Mouse (Mus musculus) CH12.LX (cell line): Measurements from ENCODE around the gene Maml1. TPM values are rescaled to one million over a fixed set of nuclear protein-coding genes. Genes with fewer than 3 reads are reported as not detected.

ENCODE experiments used
- DNase-seq: peaks from one replicate; pipeline ENCODE4 v3.0.0-alpha.2; 2013; ENCODE audit errors: extremely low read depth
- H3K27ac ChIP-seq: 2 replicates; pipeline ENCODE4 v1.5.1; 2012; ENCODE audit warnings: low read depth, mild to moderate bottlenecking, control low read depth, moderate library complexity; ENCODE audit not compliant: insufficient read depth
- H3K27me3 ChIP-seq: replicated peaks from 2 replicates; pipeline ENCODE3; 2012; ENCODE audit warnings: inconsistent platforms
- H3K36me3 ChIP-seq, 2 experiments: replicated peaks in 1 of 2; 2 replicates each; pipeline versions ENCODE3 to v1.6.1; 2012; ENCODE audit warnings: inconsistent platforms in 1 of 2, low read length in 1 of 2, mild to moderate bottlenecking in 1 of 2, mixed read lengths in 1 of 2, moderate library complexity in 1 of 2; ENCODE audit not compliant: control insufficient read depth in 1 of 2, insufficient read depth in 1 of 2
- H3K4me1 ChIP-seq, 2 experiments: 2 replicates each; pipeline ENCODE4 v1.6.1; 2012; ENCODE audit warnings: inconsistent platforms in 1 of 2, moderate library complexity in 1 of 2; ENCODE audit not compliant: insufficient read depth in 2 of 2, control insufficient read depth in 1 of 2
- H3K4me2 ChIP-seq: 2 replicates; pipeline ENCODE4 v1.6.1; 2012; ENCODE audit warnings: low read depth, mild to moderate bottlenecking, control low read depth; ENCODE audit not compliant: poor library complexity, insufficient read depth, severe bottlenecking
- H3K4me3 ChIP-seq, 3 experiments: fragments of 150-350 bp in 1 of 3; sonication (generic) in 1 of 3; replicated peaks in 1 of 3; 2 replicates each; pipeline versions ENCODE3 to v1.5.1; 2011 to 2012; ENCODE audit warnings: low read depth in 2 of 3, low read length in 2 of 3, mild to moderate bottlenecking in 2 of 3, moderate library complexity in 2 of 3, control low read depth in 1 of 3, improper control_type of control experiment in 1 of 3, inconsistent platforms in 1 of 3, mixed read lengths in 1 of 3; ENCODE audit not compliant: poor library complexity in 1 of 3
- H3K79me2 ChIP-seq: replicated peaks from 2 replicates; pipeline ENCODE4 v1.6.1; 2012; ENCODE audit warnings: mild to moderate bottlenecking, moderate library complexity; ENCODE audit not compliant: control insufficient read depth, poor library complexity, insufficient read depth, severe bottlenecking; ENCODE audit errors: extremely low read depth
- H3K9ac ChIP-seq: 2 replicates; pipeline ENCODE4 v1.6.1; 2012; ENCODE audit warnings: low read depth, mild to moderate bottlenecking, control low read depth, moderate library complexity; ENCODE audit not compliant: insufficient read depth
- H3K9me3 ChIP-seq: replicated peaks from 2 replicates; pipeline ENCODE3; 2012; ENCODE audit warnings: low read length, inconsistent platforms, mixed read lengths
- BHLHE40 ChIP-seq: IDR thresholded peaks from 2 replicates; pipeline ENCODE4 v1.6.1; 2011; ENCODE audit warnings: mild to moderate bottlenecking, low read depth, low read length, improper control_type of control experiment
- CHD1 ChIP-seq: IDR thresholded peaks from 2 replicates; pipeline ENCODE4 v1.6.1; 2012; ENCODE audit warnings: low read depth, low read length, improper control_type of control experiment, inconsistent platforms
- CTCF ChIP-seq, 2 experiments: IDR thresholded peaks in 1 of 2; conservative IDR thresholded peaks in 1 of 2; 2 replicates each; pipeline ENCODE4 v1.5.1; 2011 to 2012; ENCODE audit warnings: low read depth in 2 of 2, low read length in 2 of 2, improper control_type of control experiment in 1 of 2, inconsistent platforms in 1 of 2, mild to moderate bottlenecking in 1 of 2, moderate library complexity in 1 of 2
- E2F4 ChIP-seq: IDR thresholded peaks from 2 replicates; pipeline ENCODE4 v1.6.1; 2011; ENCODE audit warnings: low read depth, low read length, improper control_type of control experiment; ENCODE audit not compliant: insufficient replicate concordance
- ELF1 ChIP-seq: IDR thresholded peaks from 2 replicates; pipeline ENCODE4 v1.6.1; 2014; ENCODE audit warnings: low read depth, mild to moderate bottlenecking, inconsistent platforms, low read length, improper control_type of control experiment
- EP300 ChIP-seq: IDR thresholded peaks from 2 replicates; pipeline ENCODE4 v1.6.1; 2011; ENCODE audit warnings: low read length, improper control_type of control experiment
- GABPA ChIP-seq: IDR thresholded peaks from 2 replicates; pipeline ENCODE4 v1.6.1; 2012; ENCODE audit warnings: low read depth, low read length, improper control_type of control experiment, inconsistent platforms; ENCODE audit not compliant: insufficient replicate concordance
- JUND ChIP-seq: conservative IDR thresholded peaks from 2 replicates; pipeline ENCODE4 v1.6.1; 2011; ENCODE audit warnings: low read depth, low read length, improper control_type of control experiment
- KAT2A ChIP-seq: IDR thresholded peaks from 2 replicates; pipeline ENCODE4 v1.6.1; 2012; ENCODE audit warnings: low read length, improper control_type of control experiment, inconsistent platforms; ENCODE audit not compliant: insufficient replicate concordance
- MAFK ChIP-seq: IDR thresholded peaks from 2 replicates; pipeline ENCODE4 v1.6.1; 2011; ENCODE audit warnings: low read length, improper control_type of control experiment; ENCODE audit not compliant: insufficient replicate concordance
- MAZ ChIP-seq: IDR thresholded peaks from 2 replicates; pipeline ENCODE4 v1.6.1; 2012; ENCODE audit warnings: low read depth, mild to moderate bottlenecking, inconsistent platforms, low read length, improper control_type of control experiment, moderate library complexity
- MEF2A ChIP-seq: IDR thresholded peaks from 2 replicates; pipeline ENCODE4 v1.6.1; 2014; ENCODE audit warnings: low read depth, mild to moderate bottlenecking, inconsistent platforms, low read length, improper control_type of control experiment, borderline replicate concordance
- MYC ChIP-seq: IDR thresholded peaks from 2 replicates; pipeline ENCODE4 v1.6.1; 2011; ENCODE audit warnings: low read depth, mild to moderate bottlenecking, improper control_type of control experiment, low read length
- PAX5 ChIP-seq: IDR thresholded peaks from 2 replicates; pipeline ENCODE4 v1.6.1; 2012; ENCODE audit warnings: low read length, inconsistent platforms, mixed read lengths
- POLR2A ChIP-seq: IDR thresholded peaks from 2 replicates; pipeline ENCODE4 v1.6.1; 2011; ENCODE audit warnings: low read depth, mild to moderate bottlenecking, improper control_type of control experiment, low read length
- POLR2AphosphoS2 ChIP-seq: IDR thresholded peaks from 2 replicates; pipeline ENCODE4 v1.6.1; 2011; ENCODE audit warnings: low read depth, low read length, improper control_type of control experiment
- RCOR1 ChIP-seq: conservative IDR thresholded peaks from 2 replicates; pipeline ENCODE4 v1.6.1; 2012; ENCODE audit warnings: low read depth, mild to moderate bottlenecking, inconsistent platforms, low read length, improper control_type of control experiment
- SIN3A ChIP-seq: IDR thresholded peaks from 2 replicates; pipeline ENCODE4 v1.6.1; 2012; ENCODE audit warnings: low read length, improper control_type of control experiment, inconsistent platforms
- SMC3 ChIP-seq: IDR thresholded peaks from 2 replicates; pipeline ENCODE4 v1.6.1; 2011; ENCODE audit warnings: low read depth, low read length, improper control_type of control experiment
- USF1 ChIP-seq: IDR thresholded peaks from 2 replicates; pipeline ENCODE4 v1.6.1; 2014; ENCODE audit warnings: low read depth, mild to moderate bottlenecking, inconsistent platforms, low read length, improper control_type of control experiment
- USF2 ChIP-seq: conservative IDR thresholded peaks from 2 replicates; pipeline ENCODE4 v1.6.1; 2011; ENCODE audit warnings: low read depth, low read length, improper control_type of control experiment
- ZC3H11A ChIP-seq: IDR thresholded peaks from 2 replicates; pipeline ENCODE4 v1.6.1; 2012; ENCODE audit warnings: low read depth, mild to moderate bottlenecking, inconsistent platforms, low read length, improper control_type of control experiment
- ZNF384 ChIP-seq: IDR thresholded peaks from 2 replicates; pipeline ENCODE4 v1.6.1; 2012; ENCODE audit warnings: low read depth, low read length, improper control_type of control experiment, inconsistent platforms
- dilution Hi-C: fragments of 300-500 bp; cut with MboI; formaldehyde crosslinking; loops from 2 replicates; pipeline ENCODE4 v1.14.3; 2020; ENCODE audit warnings: low sequenced_read_pairs; ENCODE audit not compliant: extremely low pct_unique_long_range_greater_than_20kb, extremely low pct_ligation_motif_present
- in situ Hi-C: fragments of 300-500 bp; cut with MboI; formaldehyde crosslinking; loops from 3 replicates; pipeline ENCODE4 v1.14.3; 2019; ENCODE audit warnings: low sequenced_read_pairs, low pct_ligation_motif_present, low pct_unique_long_range_greater_than_20kb, mixed read lengths
- polyA plus RNA-seq: library from polyadenylated mRNA; unstranded; fragments of >175 nt; gene quantifications from 2 replicates; pipeline ENCODE4 v1.2.1, GENCODE M21; 2012; ENCODE audit warnings: low read depth; ENCODE audit not compliant: insufficient read length
- total RNA-seq, 2 experiments: library from RNA; depleted of rRNA; stranded (reverse); fragments of 300-350 nt in 1 of 2; fragments of >200 nt in 1 of 2; gene quantifications; 2 replicates each; pipeline ENCODE4 v1.2.3; 2012 to 2014

Gene Maml1
- total and polyA plus RNA-seq, 3 experiments, result 2.2 to 9.7 (median 5.4) TPM

- no peaks in the 10 kb centered on the region for H3K9me3 ChIP-seq
- no peaks in the 10 kb centered on the region for H3K79me2 ChIP-seq
- TF ChIP-seq MYC (no peak), PAX5 (no peak), POLR2A (no peak), MEF2A (no peak), MAFK (no peak), ZC3H11A (no peak), E2F4 (no peak), JUND (no peak), MAZ (no peak), POLR2AphosphoS2 (no peak), CTCF (conservative IDR thresholded peaks at IDR 0.05 in 1 of 2, IDR thresholded peaks at IDR 0.05 in 1 of 2; ENCODE audit: low read depth in 2 of 2, low read length in 2 of 2) (no peak), KAT2A (no peak)
- dilution Hi-C loops, result no loop called here
- no peaks in the 10 kb centered on the region for H3K27me3 ChIP-seq
- in situ Hi-C loops, result no loop called here
- no peak overlapping the region for H3K4me3 ChIP-seq
- no peak for DNase-seq
- H3K9ac ChIP-seq, result no peak overlapping the region
- H3K27ac ChIP-seq, result no peak overlapping the region
- no peak overlapping the region for H3K4me2 ChIP-seq
- no peaks in the 10 kb centered on the region for H3K4me1 ChIP-seq
- peaks cover 43 to 83% of the 10 kb centered on the region in 2 experiments for H3K36me3 ChIP-seq
These were observed 25.1 kb downstream of the Maml1 start for GRCm38 (mm10) chr11:50266997-50267396.

- Histone ChIP-seq H3K9me3 (no peaks in the 10 kb centered on the region), H3K36me3 (peaks cover 53 to 84% of the 10 kb centered on the region in 2 experiments), H3K4me1 (no peaks in the 10 kb centered on the region), H3K27ac (no peak overlapping the region)
- in situ Hi-C loops, result no loop called here
- TF ChIP-seq EP300 (no peak), ELF1 (no peak), CHD1 (no peak), ZC3H11A (no peak), RCOR1 (no peak)
- TF ChIP-seq, all 38 proteins: peak for 0
- Histone ChIP-seq H3K79me2 (no peaks in the 10 kb centered on the region), H3K4me2 (no peak overlapping the region), H3K27me3 (no peaks in the 10 kb centered on the region), H3K4me3 (no peak overlapping the region), H3K9ac (no peak overlapping the region)
- DNase-seq, result no peak
- dilution Hi-C loops, result no loop called here
These were observed 26.2 kb downstream of the Maml1 start for GRCm38 (mm10) chr11:50265931-50266330.

- in situ Hi-C loops, result no loop called here
- Histone ChIP-seq H3K9ac (no peak overlapping the region), H3K27me3 (no peaks in the 10 kb centered on the region), H3K4me1 (no peaks in the 10 kb centered on the region), H3K27ac (no peak overlapping the region), H3K9me3 (no peaks in the 10 kb centered on the region), H3K79me2 (no peaks in the 10 kb centered on the region), H3K4me2 (no peak overlapping the region), H3K4me3 (no peak overlapping the region), H3K36me3 (peaks cover 79 to 92% of the 10 kb centered on the region in 2 experiments)
- dilution Hi-C loops, result no loop called here
- TF ChIP-seq GABPA, result no peak
- TF ChIP-seq SIN3A, result no peak
- TF ChIP-seq CHD1, result no peak
- no peak for TF ChIP-seq BHLHE40
- no peak for TF ChIP-seq USF2
- TF ChIP-seq SMC3, result no peak
- TF ChIP-seq USF1, result no peak
- TF ChIP-seq ZNF384, result no peak
- TF ChIP-seq KAT2A, result no peak
- TF ChIP-seq POLR2A, result no peak
- no peak for DNase-seq
These were observed 28.9 kb downstream of the Maml1 start for GRCm38 (mm10) chr11:50263198-50263597.
